Mouse (Mus musculus) thymus, adult 2 months (tissue): ENCODE results near the gene Sh3rf1.

ENCODE experiments used
- CTCF ChIP-seq: fragments of 200-500 bp; IDR thresholded peaks from 2 replicates; pipeline ENCODE4 v1.5.1; 2012; ENCODE audit warnings: mild to moderate bottlenecking, control low read depth, low read length, moderate library complexity, borderline replicate concordance; ENCODE audit not compliant: control insufficient read depth, poor library complexity, insufficient read depth; ENCODE audit errors: extremely low read depth
- POLR2A ChIP-seq: fragments of 200-500 bp; IDR thresholded peaks from 2 replicates; pipeline ENCODE4 v1.6.1; 2012; ENCODE audit warnings: mild to moderate bottlenecking, low read length, control low read depth, moderate library complexity; ENCODE audit not compliant: control insufficient read depth, poor library complexity, insufficient read depth; ENCODE audit errors: extremely low read depth

DNA sequence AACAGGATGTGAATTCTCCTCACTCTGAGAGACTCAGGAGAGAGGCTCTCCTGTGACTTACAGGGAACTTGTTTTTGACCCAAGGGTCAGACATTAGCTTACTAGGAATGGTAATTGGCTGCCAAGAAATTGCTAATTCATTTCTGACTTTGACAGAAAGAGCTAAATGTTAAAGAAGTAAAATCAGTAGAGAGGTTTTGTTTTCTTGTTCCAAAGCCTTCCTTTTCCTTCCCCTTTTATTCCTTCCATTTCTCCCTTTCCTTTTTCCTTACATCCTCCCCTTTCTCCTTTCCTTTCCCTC is 213.6 kb downstream of the Sh3rf1 start:
- TF ChIP-seq CTCF = no peak
- TF ChIP-seq POLR2A = no peak
